Mouse (Mus musculus) hindbrain, embryonic 16.5 days (tissue): ENCODE data around the gene Pld5. TPM values are rescaled to one million over a fixed set of nuclear protein-coding genes. Genes with fewer than 3 reads are reported as not detected.

Experiments used
- ATAC-seq: fragments of 200-750 bp; cut with Nextera tagmentation; 2 replicates; pipeline ENCODE4 v1.8.0; 2017; ENCODE audit warnings: moderate TSS enrichment, moderate library complexity
- H3K27ac ChIP-seq: fragments of 300-500 bp; sonication (generic); 2 replicates; pipeline ENCODE4 v1.5.1; 2014; ENCODE audit warnings: low read depth, mild to moderate bottlenecking, control low read depth, low read length, moderate library complexity
- H3K27me3 ChIP-seq: fragments of 300-500 bp; sonication (generic); replicated peaks from 2 replicates; pipeline ENCODE4 v1.6.1; 2014; ENCODE audit warnings: low read length; ENCODE audit not compliant: control insufficient read depth, insufficient read depth
- H3K36me3 ChIP-seq: fragments of 300-500 bp; sonication (generic); 2 replicates; pipeline ENCODE4 v1.6.1; 2014; ENCODE audit warnings: mild to moderate bottlenecking, low read length, moderate library complexity, mixed read lengths; ENCODE audit not compliant: control insufficient read depth, insufficient read depth
- H3K4me1 ChIP-seq: fragments of 300-500 bp; sonication (generic); 2 replicates; pipeline ENCODE4 v1.6.1; 2014; ENCODE audit warnings: low read depth, low read length; ENCODE audit not compliant: control insufficient read depth, insufficient read depth
- H3K4me2 ChIP-seq: fragments of 300-500 bp; sonication (generic); 2 replicates; pipeline ENCODE4 v1.6.1; 2014; ENCODE audit warnings: mild to moderate bottlenecking, low read length, control low read depth, moderate library complexity
- H3K4me3 ChIP-seq: fragments of 300-500 bp; sonication (generic); 2 replicates; pipeline ENCODE4 v1.5.1; 2014; ENCODE audit warnings: mild to moderate bottlenecking, low read length, control low read depth, moderate library complexity
- H3K9ac ChIP-seq: fragments of 300-500 bp; sonication (generic); 2 replicates; pipeline ENCODE4 v1.6.1; 2014; ENCODE audit warnings: low read depth, mild to moderate bottlenecking, control low read depth, low read length, moderate library complexity
- H3K9me3 ChIP-seq: fragments of 300-500 bp; sonication (generic); 2 replicates; pipeline ENCODE4 v1.6.1; 2014; ENCODE audit warnings: mild to moderate bottlenecking, low read length, moderate library complexity; ENCODE audit not compliant: control insufficient read depth
- WGBS: fragments of 180-500 bp; shearing (Covaris S2); extraction: QIAGEN DNeasy Blood & Tissue Kit; methylation state at CpG from one replicate; pipeline ENCODE4 v1.1.7; 2014; 5-methylcytosine and 5-hydroxymethylcytosine counted together
- polyA plus RNA-seq: library from polyadenylated mRNA; unstranded; fragments of >200 nt; fragmentation: Nextera tagmentation; extraction: Ambion mirVana; gene quantifications from 2 replicates; pipeline ENCODE4 v1.2.1, GENCODE M21; 2015

The Pld5 gene
- polyA plus RNA-seq, 1 experiment from 2014 or later, result 5.4 TPM

GRCm38 (mm10) chr1:176036028-176036427, 239.1 kb downstream of the Pld5 start:
- ATAC-seq, result no peak
- Histone ChIP-seq H3K36me3 (no peaks in the 10 kb centered on the region), H3K4me3 (no peak overlapping the region), H3K9ac (no peak overlapping the region), H3K27me3 (no peaks in the 10 kb centered on the region), H3K9me3 (no peaks in the 10 kb centered on the region), H3K4me1 (no peaks in the 10 kb centered on the region), H3K27ac (no peak overlapping the region), H3K4me2 (no peak overlapping the region)
- WGBS, result 52% methylated on average over 3 of the region's 3 CpGs

GRCm38 (mm10) chr1:176034699-176035098, 240.4 kb downstream of the Pld5 start:
- no peak overlapping the region for H3K4me2 ChIP-seq
- no peaks in the 10 kb centered on the region for H3K9me3 ChIP-seq
- no peak for ATAC-seq
- no peaks in the 10 kb centered on the region for H3K4me1 ChIP-seq
- H3K27me3 ChIP-seq, result no peaks in the 10 kb centered on the region
- H3K36me3 ChIP-seq, result no peaks in the 10 kb centered on the region
- no peak overlapping the region for H3K9ac ChIP-seq
- no peak overlapping the region for H3K4me3 ChIP-seq
- 82% methylated on average over 6 of the region's 6 CpGs for WGBS
- H3K27ac ChIP-seq, result no peak overlapping the region

- 66% methylated on average over 5 of the region's 5 CpGs for WGBS
- no peaks in the 10 kb centered on the region for H3K4me1 ChIP-seq
- no peaks in the 10 kb centered on the region for H3K9me3 ChIP-seq
- no peaks in the 10 kb centered on the region for H3K36me3 ChIP-seq
- no peaks in the 10 kb centered on the region for H3K27me3 ChIP-seq
- no peak overlapping the region for H3K9ac ChIP-seq
- ATAC-seq, result no peak
- H3K4me3 ChIP-seq, result no peak overlapping the region
- no peak overlapping the region for H3K4me2 ChIP-seq
- no peak overlapping the region for H3K27ac ChIP-seq
Measured at GRCm38 (mm10) chr1:176033698-176034097, 241.4 kb downstream of the Pld5 start.

- H3K9me3 ChIP-seq, result no peaks in the 10 kb centered on the region
- H3K27ac ChIP-seq, result no peak overlapping the region
- no peaks in the 10 kb centered on the region for H3K27me3 ChIP-seq
- H3K4me1 ChIP-seq, result no peaks in the 10 kb centered on the region
- whole genome bisulfite sequencing, result 83% methylated on average over 1 of the region's 1 CpGs
- H3K4me2 ChIP-seq, result no peak overlapping the region
- H3K36me3 ChIP-seq, result no peaks in the 10 kb centered on the region
- no peak overlapping the region for H3K9ac ChIP-seq
- no peak overlapping the region for H3K4me3 ChIP-seq
- ATAC-seq, result no peak
Measured at GRCm38 (mm10) chr1:176029063-176029462, 246.0 kb downstream of the Pld5 start.

- Histone ChIP-seq H3K9ac (no peak overlapping the region), H3K27me3 (no peaks in the 10 kb centered on the region), H3K4me2 (no peak overlapping the region), H3K27ac (no peak overlapping the region), H3K36me3 (no peaks in the 10 kb centered on the region), H3K9me3 (no peaks in the 10 kb centered on the region), H3K4me1 (no peaks in the 10 kb centered on the region), H3K4me3 (no peak overlapping the region)
- no peak for ATAC-seq
- WGBS, result 69% methylated on average over 3 of the region's 3 CpGs
Measured at GRCm38 (mm10) chr1:176028397-176028796, 246.7 kb downstream of the Pld5 start.

GRCm38 (mm10) chr1:176024501-176024900, 250.6 kb downstream of the Pld5 start:
- 50% methylated on average over 1 of the region's 1 CpGs for WGBS
- no peak overlapping the region for H3K4me2 ChIP-seq
- H3K27me3 ChIP-seq, result no peaks in the 10 kb centered on the region
- no peak overlapping the region for H3K27ac ChIP-seq
- no peak overlapping the region for H3K9ac ChIP-seq
- peak; percentile 60; the same call in 1 of the 2 replicates for ATAC-seq
- no peaks in the 10 kb centered on the region for H3K36me3 ChIP-seq
- H3K9me3 ChIP-seq, result no peaks in the 10 kb centered on the region
- no peak overlapping the region for H3K4me3 ChIP-seq
- H3K4me1 ChIP-seq, result no peaks in the 10 kb centered on the region

GRCm38 (mm10) chr1:176018523-176018922, 256.6 kb downstream of the Pld5 start:
- WGBS, result 65% methylated on average over 3 of the region's 3 CpGs
- H3K27ac ChIP-seq, result no peak overlapping the region
- H3K9me3 ChIP-seq, result no peaks in the 10 kb centered on the region

GRCm38 (mm10) chr1:176016076-176016475, 259.0 kb downstream of the Pld5 start:
- ATAC-seq, result 0 out of 2 replicates have a peak, but pooled peaks have one; percentile 34
- Histone ChIP-seq H3K9me3 (no peaks in the 10 kb centered on the region), H3K36me3 (no peaks in the 10 kb centered on the region), H3K4me2 (no peak overlapping the region), H3K4me3 (no peak overlapping the region), H3K27ac (no peak overlapping the region), H3K4me1 (0 out of 2 replicates have a peak, but pooled peaks cover 2% of the 10 kb centered on the region), H3K9ac (no peak overlapping the region), H3K27me3 (no peaks in the 10 kb centered on the region)
- 30% methylated on average over 3 of the region's 3 CpGs for WGBS

More at GRCm38 (mm10) chr1:176018523-176018922, 256.6 kb downstream of the Pld5 start:
- Histone ChIP-seq H3K4me3 (no peak overlapping the region), H3K4me2 (no peak overlapping the region), H3K4me1 (0 out of 2 replicates have a peak, but pooled peaks cover 2% of the 10 kb centered on the region), H3K27me3 (no peaks in the 10 kb centered on the region), H3K9ac (no peak overlapping the region), H3K36me3 (no peaks in the 10 kb centered on the region)
- ATAC-seq, result peak; percentile 63; the same call in 1 of the 2 replicates

GRCm38 (mm10) chr1:176013497-176014268, 261.4 kb downstream of the Pld5 start:
- ATAC-seq, result no peak
- H3K4me3 ChIP-seq, result no peak overlapping the region
- H3K27me3 ChIP-seq, result no peaks in the 10 kb centered on the region
- H3K4me1 ChIP-seq, result 0 out of 2 replicates have a peak, but pooled peaks cover 2% of the 10 kb centered on the region
- 18% methylated on average over 3 of the region's 3 CpGs for WGBS
- H3K9me3 ChIP-seq, result no peaks in the 10 kb centered on the region
- no peak overlapping the region for H3K9ac ChIP-seq
- H3K36me3 ChIP-seq, result no peaks in the 10 kb centered on the region
- no peak overlapping the region for H3K4me2 ChIP-seq
- no peak overlapping the region for H3K27ac ChIP-seq
